Mouse (Mus musculus): ENCODE measurements around the gene Pwwp2b. TPM values are rescaled to one million over a fixed set of nuclear protein-coding genes. Genes with fewer than 3 reads are reported as not detected.

Gene Pwwp2b
- polyA plus RNA-seq, 1 experiment from 2014 or later = 5.8 TPM

- H3K27ac ChIP-seq = no peak overlapping the region
- no peaks in the 10 kb centered on the region for H3K9me3 ChIP-seq (replicated peaks)
- H3K36me3 ChIP-seq = no peaks in the 10 kb centered on the region
- no peak overlapping the region for H3K4me3 ChIP-seq
- peaks cover 19% of the 10 kb centered on the region for H3K4me1 ChIP-seq
- 94% methylated on average over 9 of the region's 9 CpGs for WGBS
- DNase-seq (ENCODE audit: low spot score) = no peak
- no peaks in the 10 kb centered on the region for H3K27me3 ChIP-seq (ENCODE audit: low read depth, poor library complexity, severe bottlenecking)
These were observed 31.8 kb upstream of the Pwwp2b start for GRCm38 (mm10) chr7:139216464-139216863.

- 87% methylated on average over 7 of the region's 7 CpGs for WGBS
- DNase-seq (ENCODE audit: low spot score) = no peak
These were observed 31.2 kb upstream of the Pwwp2b start for GRCm38 (mm10) chr7:139217046-139217445.

DNA sequence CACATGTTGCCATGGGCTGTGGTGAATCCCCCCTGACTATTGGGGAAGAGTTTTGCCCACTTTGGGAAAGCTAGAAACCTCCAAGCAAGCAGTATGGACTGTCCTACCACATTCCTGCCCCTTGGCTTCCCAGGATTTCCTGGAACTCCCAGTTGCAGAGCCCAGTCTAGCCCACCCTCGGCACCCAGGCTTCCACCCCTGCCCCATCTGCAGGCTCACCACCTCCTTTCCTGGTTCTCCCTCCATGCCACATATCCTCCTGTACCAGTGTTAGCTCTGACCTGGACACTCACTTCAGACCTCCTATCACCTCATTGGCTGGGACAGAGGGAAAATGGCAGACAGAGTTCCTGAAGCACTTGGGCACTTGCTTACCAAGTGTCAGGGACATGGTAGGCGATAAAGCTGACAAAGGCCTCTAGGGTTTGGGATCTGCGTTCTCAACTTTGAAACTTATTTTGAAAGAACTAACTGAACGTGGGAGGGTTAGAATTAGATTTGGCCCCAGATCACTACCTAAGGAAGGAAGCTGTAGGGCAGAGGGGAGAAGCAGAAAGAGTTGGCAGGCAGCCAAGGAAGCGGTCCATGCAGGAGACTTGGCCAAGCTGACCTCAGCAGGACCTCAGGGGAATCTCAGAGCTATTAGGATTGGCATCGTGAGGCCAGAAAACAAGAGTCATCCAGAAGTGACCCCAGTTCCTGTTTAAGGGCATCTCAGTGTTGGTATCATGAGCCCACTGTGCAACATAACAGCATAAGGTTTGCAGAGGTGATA lies 29.5 kb upstream of the Pwwp2b start:
- H3K4me1 ChIP-seq = peaks cover 2% of the 10 kb centered on the region
- H3K9me3 ChIP-seq (replicated peaks) = no peaks in the 10 kb centered on the region
- no peak overlapping the region for H3K4me3 ChIP-seq
- H3K36me3 ChIP-seq = no peaks in the 10 kb centered on the region
- H3K27ac ChIP-seq = no peak overlapping the region
- no peaks in the 10 kb centered on the region for H3K27me3 ChIP-seq (ENCODE audit: low read depth, poor library complexity, severe bottlenecking)
- DNase-seq (ENCODE audit: low spot score) = no peak
- 86% methylated on average over 6 of the region's 6 CpGs for WGBS

More at GRCm38 (mm10) chr7:139217046-139217445, 31.2 kb upstream of the Pwwp2b start:
- Histone ChIP-seq H3K9me3 (replicated peaks) (no peaks in the 10 kb centered on the region), H3K4me3 (no peak overlapping the region), H3K4me1 (peaks cover 19% of the 10 kb centered on the region), H3K27me3 (ENCODE audit: low read depth, poor library complexity, severe bottlenecking) (no peaks in the 10 kb centered on the region), H3K27ac (no peak overlapping the region), H3K36me3 (no peaks in the 10 kb centered on the region)

DNA sequence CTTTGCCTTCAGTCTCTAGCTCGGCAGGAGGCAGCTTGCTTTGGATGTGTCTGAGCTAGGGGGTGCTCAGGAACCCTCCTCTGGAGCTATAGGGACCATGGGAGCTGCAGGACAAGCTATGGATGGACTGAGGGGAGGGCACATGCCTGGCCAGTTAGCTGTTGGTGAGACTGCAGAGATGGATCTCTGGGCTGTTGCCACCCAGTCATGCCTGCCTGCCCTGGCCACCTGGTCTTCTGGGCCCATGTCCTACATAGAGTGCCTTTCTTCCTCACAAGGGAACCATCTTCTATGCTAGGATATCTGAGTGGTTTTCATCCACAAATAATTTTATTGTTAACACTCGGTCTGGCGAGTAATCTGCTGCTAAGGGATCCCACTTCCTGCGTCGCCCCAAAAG lies 28.8 kb upstream of the Pwwp2b start:
- H3K36me3 ChIP-seq = no peaks in the 10 kb centered on the region
- no peaks in the 10 kb centered on the region for H3K9me3 ChIP-seq (replicated peaks)
- 90% methylated on average over 5 of the region's 5 CpGs for WGBS
- no peaks in the 10 kb centered on the region for H3K27me3 ChIP-seq (ENCODE audit: low read depth, poor library complexity, severe bottlenecking)
- H3K27ac ChIP-seq = no peak overlapping the region
- no peak for DNase-seq (ENCODE audit: low spot score)
- H3K4me3 ChIP-seq = no peak overlapping the region
- H3K4me1 ChIP-seq = no peaks in the 10 kb centered on the region; the same call in 1 of the 2 replicates

- Histone ChIP-seq H3K36me3 (no peaks in the 10 kb centered on the region), H3K9me3 (replicated peaks) (no peaks in the 10 kb centered on the region), H3K4me1 (no peaks in the 10 kb centered on the region; the same call in 1 of the 2 replicates), H3K27ac (no peak overlapping the region), H3K27me3 (ENCODE audit: low read depth, poor library complexity, severe bottlenecking) (no peaks in the 10 kb centered on the region), H3K4me3 (no peak overlapping the region)
- DNase-seq (ENCODE audit: low spot score) = no peak
- 53% methylated on average over 2 of the region's 2 CpGs for WGBS
These were observed 28.0 kb upstream of the Pwwp2b start for GRCm38 (mm10) chr7:139220303-139220702.

- no peak overlapping the region for H3K27ac ChIP-seq
- 80% methylated on average over 5 of the region's 5 CpGs for WGBS
- H3K36me3 ChIP-seq = no peaks in the 10 kb centered on the region
- no peaks in the 10 kb centered on the region for H3K9me3 ChIP-seq (replicated peaks)
- H3K4me1 ChIP-seq = no peaks in the 10 kb centered on the region; the same call in 1 of the 2 replicates
- no peak overlapping the region for H3K4me3 ChIP-seq
- H3K27me3 ChIP-seq (ENCODE audit: low read depth, poor library complexity, severe bottlenecking) = no peaks in the 10 kb centered on the region
- no peak for DNase-seq (ENCODE audit: low spot score)
These were observed 27.2 kb upstream of the Pwwp2b start for GRCm38 (mm10) chr7:139221072-139221471.

GRCm38 (mm10) chr7:139221856-139222255 lies 26.4 kb upstream of the Pwwp2b start:
- Histone ChIP-seq H3K27ac (no peak overlapping the region), H3K4me1 (peaks cover 1% of the 10 kb centered on the region; the same call in 1 of the 2 replicates), H3K27me3 (ENCODE audit: low read depth, poor library complexity, severe bottlenecking) (no peaks in the 10 kb centered on the region), H3K9me3 (replicated peaks) (no peaks in the 10 kb centered on the region), H3K4me3 (no peak overlapping the region), H3K36me3 (no peaks in the 10 kb centered on the region)
- WGBS = 95% methylated on average over 2 of the region's 2 CpGs
- DNase-seq (ENCODE audit: low spot score) = no peak

GRCm38 (mm10) chr7:139222341-139222740 lies 25.9 kb upstream of the Pwwp2b start:
- Histone ChIP-seq H3K27me3 (ENCODE audit: low read depth, poor library complexity, severe bottlenecking) (no peaks in the 10 kb centered on the region), H3K36me3 (no peaks in the 10 kb centered on the region), H3K4me1 (peaks cover 2% of the 10 kb centered on the region; the same call in 1 of the 2 replicates), H3K4me3 (no peak overlapping the region), H3K27ac (no peak overlapping the region), H3K9me3 (replicated peaks) (no peaks in the 10 kb centered on the region)
- no peak for DNase-seq (ENCODE audit: low spot score)
- 82% methylated on average over 4 of the region's 4 CpGs for WGBS

DNA sequence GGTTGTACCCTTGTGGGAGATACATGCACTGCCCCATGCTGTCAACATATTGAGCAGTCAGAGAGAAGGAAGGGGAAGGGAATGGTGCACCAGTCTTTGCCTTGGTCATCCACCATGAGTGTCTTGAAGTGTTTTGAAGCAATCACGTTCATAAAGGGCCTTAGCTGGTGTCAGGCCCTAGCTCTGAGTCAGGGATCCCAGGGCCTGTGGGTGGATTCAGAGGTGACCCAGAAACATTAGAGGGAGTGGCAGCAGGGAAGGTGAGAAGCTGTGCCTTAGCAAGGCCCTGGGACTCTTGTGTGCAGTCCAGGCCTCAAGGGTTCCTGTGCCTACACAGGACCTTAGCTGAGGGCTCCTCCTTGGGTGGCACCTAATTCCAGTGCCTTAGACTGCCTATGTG lies 24.2 kb upstream of the Pwwp2b start:
- Histone ChIP-seq H3K36me3 (no peaks in the 10 kb centered on the region), H3K27me3 (ENCODE audit: low read depth, poor library complexity, severe bottlenecking) (no peaks in the 10 kb centered on the region), H3K9me3 (replicated peaks) (no peaks in the 10 kb centered on the region), H3K27ac (no peak overlapping the region), H3K4me3 (no peak overlapping the region), H3K4me1 (0 out of 2 replicates have a peak, but pooled peaks cover 2% of the 10 kb centered on the region)
- DNase-seq (ENCODE audit: low spot score) = no peak
- 90% methylated on average over 1 of the region's 1 CpGs for WGBS

DNA sequence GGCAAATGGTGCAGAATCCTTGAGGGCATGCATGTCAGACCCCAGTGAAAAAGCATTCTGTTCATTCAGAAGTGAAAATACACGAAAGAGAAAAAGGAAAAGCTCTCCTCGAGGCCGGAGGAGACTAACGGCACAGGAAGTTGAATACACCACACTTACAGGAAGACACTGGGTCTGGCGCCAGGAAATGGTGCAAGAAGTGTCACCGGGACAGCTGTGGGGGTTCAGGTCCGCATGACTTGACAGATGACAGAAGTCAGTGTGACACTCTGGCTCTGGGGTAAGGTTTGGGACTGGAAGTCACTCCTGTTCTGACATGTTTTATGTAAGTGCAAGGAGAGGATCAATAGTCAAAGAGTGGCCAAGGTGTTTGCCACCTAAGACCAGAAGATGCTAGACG lies 23.6 kb upstream of the Pwwp2b start:
- 75% methylated on average over 8 of the region's 8 CpGs for WGBS
- no peaks in the 10 kb centered on the region for H3K36me3 ChIP-seq
- no peak overlapping the region for H3K4me3 ChIP-seq
- H3K27ac ChIP-seq = no peak overlapping the region
- H3K27me3 ChIP-seq (ENCODE audit: low read depth, poor library complexity, severe bottlenecking) = no peaks in the 10 kb centered on the region
- no peaks in the 10 kb centered on the region for H3K9me3 ChIP-seq (replicated peaks)
- DNase-seq (ENCODE audit: low spot score) = no peak
- H3K4me1 ChIP-seq = 0 out of 2 replicates have a peak, but pooled peaks cover 2% of the 10 kb centered on the region

GRCm38 (mm10) chr7:139226416-139226815 lies 21.9 kb upstream of the Pwwp2b start:
- no peaks in the 10 kb centered on the region for H3K36me3 ChIP-seq
- H3K4me3 ChIP-seq = no peak overlapping the region
- H3K9me3 ChIP-seq (replicated peaks) = no peaks in the 10 kb centered on the region
- no peak overlapping the region for H3K27ac ChIP-seq
- no peak for DNase-seq (ENCODE audit: low spot score)
- 89% methylated on average over 7 of the region's 7 CpGs for WGBS
- H3K27me3 ChIP-seq (ENCODE audit: low read depth, poor library complexity, severe bottlenecking) = no peaks in the 10 kb centered on the region
- H3K4me1 ChIP-seq = 0 out of 2 replicates have a peak, but pooled peaks cover 2% of the 10 kb centered on the region

- 81% methylated on average over 6 of the region's 6 CpGs for WGBS
- Histone ChIP-seq H3K4me3 (no peak overlapping the region), H3K36me3 (no peaks in the 10 kb centered on the region), H3K4me1 (peaks cover 3% of the 10 kb centered on the region; the same call in 1 of the 2 replicates), H3K9me3 (replicated peaks) (no peaks in the 10 kb centered on the region), H3K27me3 (ENCODE audit: low read depth, poor library complexity, severe bottlenecking) (peaks cover 3% of the 10 kb centered on the region; the same call in 1 of the 2 replicates), H3K27ac (no peak overlapping the region)
- no peak for DNase-seq (ENCODE audit: low spot score)
These were observed 19.7 kb upstream of the Pwwp2b start for GRCm38 (mm10) chr7:139228447-139229171.

GRCm38 (mm10) chr7:139229837-139230236 lies 18.4 kb upstream of the Pwwp2b start:
- Histone ChIP-seq H3K27ac (no peak overlapping the region), H3K36me3 (no peaks in the 10 kb centered on the region), H3K4me1 (peaks cover 16% of the 10 kb centered on the region), H3K4me3 (no peak overlapping the region), H3K9me3 (replicated peaks) (no peaks in the 10 kb centered on the region), H3K27me3 (ENCODE audit: low read depth, poor library complexity, severe bottlenecking) (peaks cover 3% of the 10 kb centered on the region; the same call in 1 of the 2 replicates)
- WGBS = 82% methylated on average over 5 of the region's 5 CpGs
- DNase-seq (ENCODE audit: low spot score) = no peak
